Mouse (Mus musculus): ENCODE measurements around the gene Slc9a9. TPM values are rescaled to one million over a fixed set of nuclear protein-coding genes. Genes with fewer than 3 reads are reported as not detected.

Slc9a9 gene
- polyA plus RNA-seq, 1 experiment from 2014 or later = 5.0 TPM

DNA sequence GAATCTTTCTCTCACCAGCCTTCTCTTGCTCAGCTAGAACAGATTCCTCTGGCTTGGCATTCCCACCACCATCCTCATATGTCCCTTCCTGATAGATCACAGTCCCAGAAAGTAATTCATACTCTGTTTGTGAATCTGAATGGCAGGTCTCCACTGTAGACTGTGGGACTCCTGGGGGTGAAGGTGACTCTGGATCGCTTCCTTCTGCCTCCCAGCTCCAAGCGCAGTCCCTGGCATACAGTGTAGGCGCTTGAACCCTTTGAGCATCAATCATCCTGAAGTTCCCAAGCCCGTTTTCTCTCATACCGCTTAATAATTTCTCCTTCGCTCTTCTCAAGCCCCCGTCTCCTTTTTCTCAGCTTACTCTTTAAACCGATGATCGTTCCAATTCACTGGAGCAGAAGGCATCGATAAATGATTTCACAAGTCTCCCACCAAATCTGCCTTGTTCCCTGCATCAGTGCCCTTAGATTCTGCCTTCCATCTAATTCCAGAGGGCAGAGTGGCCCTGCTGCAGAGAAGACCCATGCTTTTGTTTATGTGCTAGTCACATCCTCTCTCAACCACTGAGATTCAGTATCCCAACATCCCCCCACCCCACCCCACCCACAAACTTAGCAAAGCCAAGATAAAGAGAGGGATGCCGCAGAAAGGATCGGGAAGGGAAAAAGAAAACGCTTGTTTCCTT is 401.3 kb downstream of the Slc9a9 start:
- H3K9me3 ChIP-seq (ENCODE audit: low read depth, low read length) = no peaks in the 10 kb centered on the region
- H3K4me3 ChIP-seq (ENCODE audit: low read depth, low read length) = no peak overlapping the region
- H3K4me2 ChIP-seq = peak overlapping the region; percentile 26; the same call in 1 of the 2 replicates
- no peak for TF ChIP-seq CTCF (IDR thresholded peaks at IDR 0.05; ENCODE audit: low read depth)
- H3K27ac ChIP-seq (ENCODE audit: low read depth) = no peak overlapping the region
- H3K9ac ChIP-seq = no peak overlapping the region
- H3K4me1 ChIP-seq (ENCODE audit: insufficient read depth) = peaks cover 14% of the 10 kb centered on the region; the same call in 1 of the 2 replicates
- peak; percentile 17 for DNase-seq
- no peaks in the 10 kb centered on the region for H3K27me3 ChIP-seq (ENCODE audit: insufficient read depth, low read length)
- H3K36me3 ChIP-seq (ENCODE audit: insufficient read depth) = no peaks in the 10 kb centered on the region
- no peak for ATAC-seq (ENCODE audit: insufficient read depth)
- WGBS = 38% methylated on average over 13 of the region's 13 CpGs

DNA sequence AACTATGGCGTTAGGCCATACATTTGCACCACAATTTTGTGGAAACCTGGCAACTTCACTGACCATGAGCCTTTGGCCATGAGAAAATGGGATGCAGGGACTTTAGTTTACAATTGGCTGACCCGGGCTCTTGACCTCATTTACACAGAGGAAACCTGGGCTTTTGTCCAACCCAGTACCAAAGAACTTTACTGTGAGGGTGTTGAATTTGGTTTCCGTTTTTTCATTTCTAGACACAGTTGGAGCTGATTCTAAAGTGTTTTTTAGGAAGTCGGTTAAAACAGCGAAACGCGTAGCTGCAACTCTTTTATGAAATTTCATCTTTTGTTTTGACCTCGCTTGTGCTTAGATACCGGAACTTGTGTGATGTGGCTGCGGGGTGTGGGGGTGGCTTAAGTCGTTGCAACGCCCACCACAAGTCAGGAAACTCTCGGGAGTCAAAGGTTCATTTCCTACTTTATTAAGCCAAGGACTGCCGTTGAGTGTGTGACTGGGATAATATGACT is 402.8 kb downstream of the Slc9a9 start:
- Histone ChIP-seq H3K27ac (ENCODE audit: low read depth) (peak overlapping the region; percentile 71), H3K4me1 (ENCODE audit: insufficient read depth) (peaks cover 14% of the 10 kb centered on the region; the same call in 1 of the 2 replicates), H3K4me2 (no peak overlapping the region), H3K27me3 (ENCODE audit: insufficient read depth, low read length) (no peaks in the 10 kb centered on the region), H3K9ac (no peak overlapping the region), H3K4me3 (ENCODE audit: low read depth, low read length) (no peak overlapping the region), H3K9me3 (ENCODE audit: low read depth, low read length) (no peaks in the 10 kb centered on the region), H3K36me3 (ENCODE audit: insufficient read depth) (no peaks in the 10 kb centered on the region)
- WGBS = 56% methylated on average over 14 of the region's 14 CpGs
- no peak for TF ChIP-seq CTCF (IDR thresholded peaks at IDR 0.05; ENCODE audit: low read depth)
- peak; percentile 60 for ATAC-seq (ENCODE audit: insufficient read depth)
- peak; percentile 74 for DNase-seq

DNA sequence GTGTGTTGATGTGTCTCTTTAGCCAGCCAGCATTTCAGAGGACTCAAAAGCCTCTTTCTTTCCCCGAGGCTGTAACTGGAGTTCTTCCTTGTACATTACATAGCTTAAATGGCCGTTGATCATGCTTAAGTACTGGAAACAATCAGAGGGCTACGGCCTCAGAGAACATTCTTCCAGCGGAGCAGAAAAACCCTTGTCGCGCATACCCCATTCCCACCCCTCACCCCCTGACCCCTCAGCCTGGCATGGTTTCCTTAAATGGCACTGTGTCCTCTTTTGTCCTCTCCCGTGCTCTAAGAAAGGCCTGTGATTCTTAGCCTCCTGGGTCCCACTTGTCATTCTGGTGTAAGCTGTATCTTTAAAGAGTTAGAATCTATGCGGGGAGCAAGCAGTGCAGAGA is 404.0 kb downstream of the Slc9a9 start:
- no peaks in the 10 kb centered on the region for H3K9me3 ChIP-seq (ENCODE audit: low read depth, low read length)
- DNase-seq (no peak), ATAC-seq (ENCODE audit: insufficient read depth) (no peak)
- WGBS = 50% methylated on average over 8 of the region's 8 CpGs
- no peaks in the 10 kb centered on the region for H3K36me3 ChIP-seq (ENCODE audit: insufficient read depth)
- no peak overlapping the region for H3K4me2 ChIP-seq
- peaks cover 14% of the 10 kb centered on the region; the same call in 1 of the 2 replicates for H3K4me1 ChIP-seq (ENCODE audit: insufficient read depth)
- H3K27me3 ChIP-seq (ENCODE audit: insufficient read depth, low read length) = no peaks in the 10 kb centered on the region
- no peak overlapping the region; the same call in 1 of the 2 replicates for H3K27ac ChIP-seq (ENCODE audit: low read depth)
- H3K9ac ChIP-seq = no peak overlapping the region
- H3K4me3 ChIP-seq (ENCODE audit: low read depth, low read length) = no peak overlapping the region
- no peak for TF ChIP-seq CTCF (IDR thresholded peaks at IDR 0.05; ENCODE audit: low read depth)

DNA sequence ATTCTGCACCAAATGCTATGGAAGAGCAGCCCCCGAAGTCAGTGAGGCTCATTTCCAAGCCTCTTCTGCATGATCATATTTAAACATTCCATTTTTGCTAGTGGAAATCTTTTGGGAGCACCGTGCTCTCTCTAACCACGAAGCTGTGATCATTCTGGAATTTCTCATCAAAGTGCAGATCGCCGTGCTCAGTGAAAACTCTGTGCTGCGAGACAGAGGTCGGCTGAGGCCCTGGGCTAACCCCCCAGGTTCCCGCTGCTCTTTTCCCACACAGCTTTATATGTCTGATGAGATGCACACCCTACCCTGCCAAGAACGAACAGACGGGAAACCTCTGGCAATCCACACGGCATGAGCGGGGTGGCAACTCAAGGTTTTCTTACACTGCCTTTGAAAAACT is 406.1 kb downstream of the Slc9a9 start:
- Histone ChIP-seq H3K9me3 (ENCODE audit: low read depth, low read length) (no peaks in the 10 kb centered on the region), H3K27ac (ENCODE audit: low read depth) (no peak overlapping the region), H3K4me2 (no peak overlapping the region), H3K9ac (no peak overlapping the region), H3K27me3 (ENCODE audit: insufficient read depth, low read length) (no peaks in the 10 kb centered on the region), H3K36me3 (ENCODE audit: insufficient read depth) (no peaks in the 10 kb centered on the region), H3K4me3 (ENCODE audit: low read depth, low read length) (no peak overlapping the region), H3K4me1 (ENCODE audit: insufficient read depth) (peaks cover 14% of the 10 kb centered on the region; the same call in 1 of the 2 replicates)
- 44% methylated on average over 12 of the region's 12 CpGs for WGBS
- ATAC-seq (ENCODE audit: insufficient read depth) (no peak), DNase-seq (no peak)
- no peak for TF ChIP-seq CTCF (IDR thresholded peaks at IDR 0.05; ENCODE audit: low read depth)

DNA sequence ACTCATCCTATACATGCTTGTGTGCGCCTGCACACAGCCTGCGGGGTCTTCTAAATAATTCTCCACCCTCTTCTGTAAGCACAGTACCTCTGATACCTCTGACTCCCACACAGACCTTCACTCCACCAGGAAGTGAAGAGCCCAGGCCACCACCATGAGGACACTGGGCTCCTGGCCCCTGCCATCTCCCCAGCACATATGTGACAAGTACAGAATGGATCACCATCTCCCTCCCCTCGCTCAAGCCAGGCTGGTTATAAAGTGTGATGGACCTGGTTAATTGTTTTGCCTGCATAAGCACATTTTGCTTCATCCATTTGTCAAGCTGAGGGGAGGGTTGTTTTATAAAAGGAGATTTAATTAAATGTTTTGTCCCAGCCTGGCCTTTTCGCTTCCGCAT is 408.2 kb downstream of the Slc9a9 start:
- WGBS = 91% methylated on average over 5 of the region's 5 CpGs
- H3K27me3 ChIP-seq (ENCODE audit: insufficient read depth, low read length) = no peaks in the 10 kb centered on the region
- no peak overlapping the region for H3K27ac ChIP-seq (ENCODE audit: low read depth)
- H3K9me3 ChIP-seq (ENCODE audit: low read depth, low read length) = no peaks in the 10 kb centered on the region
- H3K4me1 ChIP-seq (ENCODE audit: insufficient read depth) = peaks cover 2% of the 10 kb centered on the region; the same call in 1 of the 2 replicates
- ATAC-seq (ENCODE audit: insufficient read depth) (no peak), DNase-seq (no peak)
- H3K4me2 ChIP-seq = no peak overlapping the region
- H3K9ac ChIP-seq = no peak overlapping the region
- no peak for TF ChIP-seq CTCF (IDR thresholded peaks at IDR 0.05; ENCODE audit: low read depth)
- no peak overlapping the region for H3K4me3 ChIP-seq (ENCODE audit: low read depth, low read length)
- H3K36me3 ChIP-seq (ENCODE audit: insufficient read depth) = no peaks in the 10 kb centered on the region

DNA sequence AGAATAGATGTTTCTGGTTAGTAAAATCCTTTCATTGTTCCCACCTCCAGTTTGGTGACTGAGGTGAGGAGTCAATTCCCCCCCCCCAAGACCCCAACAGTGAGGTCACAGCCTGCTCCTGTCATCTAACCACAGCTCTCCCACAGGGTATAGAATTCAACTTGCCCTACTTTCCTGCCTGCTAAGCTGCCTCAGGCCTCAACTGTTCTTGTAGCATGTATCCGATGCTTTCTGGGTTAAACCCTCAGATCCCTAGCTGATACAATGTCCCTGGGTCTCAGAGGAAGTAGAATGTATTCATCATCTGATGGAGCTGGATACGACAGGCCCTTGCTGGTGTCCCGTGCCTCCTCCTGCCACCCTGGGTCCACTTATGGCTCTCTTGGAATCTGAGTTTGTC is 408.9 kb downstream of the Slc9a9 start:
- ATAC-seq (ENCODE audit: insufficient read depth) (no peak), DNase-seq (no peak)
- Histone ChIP-seq H3K4me1 (ENCODE audit: insufficient read depth) (no peaks in the 10 kb centered on the region), H3K9ac (no peak overlapping the region), H3K27ac (ENCODE audit: low read depth) (no peak overlapping the region), H3K9me3 (ENCODE audit: low read depth, low read length) (no peaks in the 10 kb centered on the region), H3K4me2 (no peak overlapping the region), H3K36me3 (ENCODE audit: insufficient read depth) (no peaks in the 10 kb centered on the region), H3K4me3 (ENCODE audit: low read depth, low read length) (no peak overlapping the region), H3K27me3 (ENCODE audit: insufficient read depth, low read length) (no peaks in the 10 kb centered on the region)
- WGBS = 52% methylated on average over 3 of the region's 3 CpGs
- TF ChIP-seq CTCF (IDR thresholded peaks at IDR 0.05; ENCODE audit: low read depth) = no peak

DNA sequence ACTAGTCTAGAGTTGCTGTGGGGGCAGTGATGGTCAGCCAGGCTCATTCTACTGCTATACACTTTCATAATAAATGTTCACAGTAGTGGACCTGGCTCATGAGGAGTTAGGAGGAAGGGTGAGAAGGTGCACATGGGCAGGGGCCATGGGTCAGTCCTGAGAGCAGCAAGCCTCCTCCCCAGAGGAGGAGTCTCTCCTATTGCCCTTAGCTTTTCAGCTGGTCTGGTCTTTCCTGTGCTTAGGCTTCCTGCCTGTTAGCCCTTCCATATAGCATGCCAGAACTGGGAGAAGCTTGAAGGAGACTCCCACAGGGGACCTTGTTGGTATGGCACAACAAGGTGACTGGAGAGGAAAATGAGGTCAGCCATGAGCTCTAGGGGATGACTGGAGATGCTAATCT is 410.2 kb downstream of the Slc9a9 start:
- no peaks in the 10 kb centered on the region for H3K36me3 ChIP-seq (ENCODE audit: insufficient read depth)
- H3K9ac ChIP-seq = no peak overlapping the region
- no peaks in the 10 kb centered on the region for H3K9me3 ChIP-seq (ENCODE audit: low read depth, low read length)
- no peak overlapping the region for H3K27ac ChIP-seq (ENCODE audit: low read depth)
- no peak overlapping the region for H3K4me3 ChIP-seq (ENCODE audit: low read depth, low read length)
- H3K4me2 ChIP-seq = no peak overlapping the region
- no peak for DNase-seq
- no peaks in the 10 kb centered on the region for H3K27me3 ChIP-seq (ENCODE audit: insufficient read depth, low read length)
- ATAC-seq (ENCODE audit: insufficient read depth) = no peak
- TF ChIP-seq CTCF (IDR thresholded peaks at IDR 0.05; ENCODE audit: low read depth) = no peak
- H3K4me1 ChIP-seq (ENCODE audit: insufficient read depth) = no peaks in the 10 kb centered on the region
